Mouse (Mus musculus) embryonic facial prominence, embryonic 11.5 days (tissue): ENCODE measurements around the gene Rprml. TPM values are rescaled to one million over a fixed set of nuclear protein-coding genes. Genes with fewer than 3 reads are reported as not detected.

Experiments used
- ATAC-seq: fragments of 200-750 bp; cut with Nextera tagmentation; replicated peaks from 2 replicates; pipeline ENCODE4 v1.8.0; 2017; ENCODE audit warnings: low read depth; ENCODE audit not compliant: insufficient number of reproducible peaks, low FRiP score, low TSS enrichment
- DNase-seq: peaks from one replicate; pipeline ENCODE4 v3.0.0-alpha.2; 2015; ENCODE audit warnings: low spot score
- H3K27ac ChIP-seq: fragments of 300-500 bp; sonication (generic); replicated peaks from 2 replicates; pipeline ENCODE4 v1.5.1; 2014; ENCODE audit warnings: mild to moderate bottlenecking, low read depth, low read length, control low read depth
- H3K27me3 ChIP-seq: fragments of 300-500 bp; sonication (generic); 2 replicates; pipeline ENCODE4 v1.6.1; 2014; ENCODE audit warnings: mild to moderate bottlenecking, low read length, moderate library complexity, mixed read lengths; ENCODE audit not compliant: control insufficient read depth, insufficient read depth
- H3K36me3 ChIP-seq: fragments of 300-500 bp; sonication (generic); replicated peaks from 2 replicates; pipeline ENCODE4 v1.6.1; 2014; ENCODE audit warnings: low read depth, mild to moderate bottlenecking, low read length, moderate library complexity, mixed read lengths; ENCODE audit not compliant: control insufficient read depth, insufficient read depth
- H3K4me1 ChIP-seq: fragments of 300-500 bp; sonication (generic); 2 replicates; pipeline ENCODE4 v1.6.1; 2014; ENCODE audit warnings: low read length, mixed read lengths; ENCODE audit not compliant: control insufficient read depth, insufficient read depth
- H3K4me2 ChIP-seq: fragments of 300-500 bp; sonication (generic); 2 replicates; pipeline ENCODE4 v1.6.1; 2014; ENCODE audit warnings: low read depth, mild to moderate bottlenecking, control low read depth, low read length, moderate library complexity
- H3K4me3 ChIP-seq: fragments of 300-500 bp; sonication (generic); 2 replicates; pipeline ENCODE4 v1.5.1; 2014; ENCODE audit warnings: low read depth, low read length, control low read depth
- H3K9ac ChIP-seq: fragments of 300-500 bp; sonication (generic); replicated peaks from 2 replicates; pipeline ENCODE4 v1.6.1; 2014; ENCODE audit warnings: mild to moderate bottlenecking, control low read depth, low read length
- H3K9me3 ChIP-seq: fragments of 300-500 bp; sonication (generic); replicated peaks from 2 replicates; pipeline ENCODE4 v1.6.1; 2016; ENCODE audit warnings: mild to moderate bottlenecking, low read length, inconsistent platforms, mixed read lengths; ENCODE audit not compliant: control insufficient read depth
- WGBS: fragments of 180-500 bp; shearing (Covaris S2); extraction: QIAGEN DNeasy Blood & Tissue Kit; methylation state at CpG from one replicate; pipeline ENCODE4 v1.1.7; 2014; 5-methylcytosine and 5-hydroxymethylcytosine counted together
- polyA plus RNA-seq: library from polyadenylated mRNA; unstranded; fragments of >200 nt; fragmentation: Nextera tagmentation; extraction: Ambion mirVana; gene quantifications from 2 replicates; pipeline ENCODE4 v1.2.1, GENCODE M21; 2014

Gene Rprml
- polyA plus RNA-seq, 1 experiment from 2014 or later: 0.35 TPM

DNA sequence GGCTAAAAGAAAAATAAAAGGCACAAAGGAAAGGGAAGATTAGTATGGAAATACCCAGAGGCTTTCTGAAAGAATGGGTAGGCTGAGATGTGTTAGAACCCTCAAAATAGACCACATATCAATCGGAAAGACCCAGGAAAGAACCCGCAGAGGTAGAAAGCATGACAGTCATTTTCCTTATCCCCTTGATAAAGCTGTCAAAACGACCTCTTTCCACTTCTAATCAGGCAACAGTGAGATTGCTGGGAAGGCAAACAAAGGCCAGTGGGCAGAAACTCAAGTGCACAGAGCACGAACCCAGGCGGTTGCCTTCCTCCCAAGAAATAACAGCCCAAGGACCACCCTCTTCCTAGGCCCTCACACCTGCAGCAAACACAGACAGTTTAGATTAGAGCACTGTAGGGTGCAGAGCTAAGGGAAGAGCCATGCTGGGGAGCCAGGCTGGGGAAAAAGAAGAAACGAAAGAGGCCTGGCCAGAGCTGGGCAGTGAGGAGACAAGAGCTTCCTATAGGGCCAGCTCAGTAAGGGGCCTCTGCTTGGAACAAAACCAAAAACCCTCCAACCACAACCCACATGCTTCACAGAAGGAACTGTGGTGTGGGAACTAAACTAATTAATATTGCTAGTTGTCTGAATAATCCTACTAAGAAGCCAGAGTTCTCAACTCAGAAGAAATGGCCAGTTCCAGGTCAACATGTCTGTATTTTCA is 39.1 kb downstream of the Rprml start:
- no peaks in the 10 kb centered on the region for H3K4me1 ChIP-seq
- DNase-seq: no peak
- H3K36me3 ChIP-seq: peaks cover 5% of the 10 kb centered on the region
- no peak overlapping the region for H3K9ac ChIP-seq
- no peak overlapping the region for H3K4me3 ChIP-seq
- no peak for ATAC-seq
- no peak overlapping the region for H3K4me2 ChIP-seq
- H3K9me3 ChIP-seq: no peaks in the 10 kb centered on the region
- H3K27ac ChIP-seq: no peak overlapping the region
- WGBS: 63% methylated on average over 6 of the region's 6 CpGs
- H3K27me3 ChIP-seq: no peaks in the 10 kb centered on the region

DNA sequence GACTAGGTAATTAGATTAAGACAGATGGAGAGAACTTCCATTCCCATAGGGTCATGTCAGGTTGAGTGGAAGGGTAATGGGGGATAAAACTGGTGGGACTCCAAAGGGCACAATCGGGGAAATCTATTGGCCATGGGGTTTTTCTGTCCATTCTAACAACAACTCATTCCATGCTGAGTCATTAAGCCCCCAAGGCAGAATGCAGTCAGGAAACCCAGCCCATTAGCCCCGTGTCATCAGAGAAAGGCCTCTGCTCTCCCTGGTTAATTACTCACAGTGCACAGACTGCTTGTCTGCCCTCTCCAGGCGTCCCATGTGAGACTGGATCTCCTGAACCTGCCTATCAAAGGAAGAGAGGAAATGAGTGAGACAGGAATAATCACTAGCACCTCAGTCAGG is 39.6 kb downstream of the Rprml start:
- H3K27me3 ChIP-seq: no peaks in the 10 kb centered on the region
- no peak overlapping the region for H3K27ac ChIP-seq
- H3K9me3 ChIP-seq: no peaks in the 10 kb centered on the region
- 14% methylated on average over 3 of the region's 3 CpGs for WGBS
- H3K36me3 ChIP-seq: peaks cover 5% of the 10 kb centered on the region
- H3K4me3 ChIP-seq: no peak overlapping the region
- no peak overlapping the region for H3K4me2 ChIP-seq
- DNase-seq (no peak), ATAC-seq (no peak)
- H3K9ac ChIP-seq: no peak overlapping the region
- no peaks in the 10 kb centered on the region for H3K4me1 ChIP-seq

DNA sequence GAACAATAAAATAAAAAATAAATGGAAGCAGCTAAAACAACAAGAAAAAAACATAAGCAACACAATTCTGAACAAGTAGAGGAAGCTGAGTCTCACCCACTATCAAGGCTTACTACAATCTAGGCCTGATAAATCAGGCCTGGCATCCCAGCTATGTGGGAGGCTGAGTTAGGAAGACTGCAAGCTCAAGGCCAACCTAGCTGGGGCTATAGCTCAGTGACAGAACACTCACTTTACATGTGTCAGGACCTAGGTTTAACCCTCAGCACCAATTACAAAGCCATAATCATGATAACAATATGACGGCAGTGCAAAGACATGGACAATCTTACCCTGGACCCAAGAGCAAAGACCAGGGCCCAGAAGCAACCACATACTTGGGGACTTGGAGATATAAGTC is 41.7 kb downstream of the Rprml start:
- WGBS: 89% methylated on average over 1 of the region's 1 CpGs

DNA sequence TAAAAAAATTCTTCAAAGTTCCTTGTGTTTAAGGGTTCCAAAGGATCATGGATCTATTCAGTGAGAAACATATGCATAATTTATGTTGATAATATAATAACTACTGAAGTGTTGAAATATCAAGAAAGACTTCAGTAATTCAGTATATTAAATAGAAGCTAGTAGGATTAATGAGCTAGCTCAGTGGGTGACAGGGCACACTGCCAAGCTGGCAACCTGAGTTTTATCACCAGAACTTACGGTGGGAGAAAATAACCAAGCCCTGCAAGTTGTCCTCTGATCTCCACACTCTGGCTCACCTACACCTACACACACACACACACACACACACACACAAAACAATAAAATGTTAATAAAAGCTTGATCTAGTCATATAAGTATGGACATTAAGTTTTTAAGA is 43.9 kb downstream of the Rprml start:
- Histone ChIP-seq H3K27me3 (no peaks in the 10 kb centered on the region), H3K36me3 (no peaks in the 10 kb centered on the region), H3K27ac (no peak overlapping the region), H3K4me1 (no peaks in the 10 kb centered on the region), H3K4me2 (no peak overlapping the region), H3K9me3 (no peaks in the 10 kb centered on the region), H3K4me3 (no peak overlapping the region), H3K9ac (no peak overlapping the region)
- DNase-seq: no peak
- WGBS: 100% methylated on average over 1 of the region's 1 CpGs
- no peak for ATAC-seq

More for the DNA sequence above, 41.7 kb downstream of the Rprml start:
- H3K9ac ChIP-seq: no peak overlapping the region
- no peaks in the 10 kb centered on the region for H3K27me3 ChIP-seq
- H3K36me3 ChIP-seq: peaks cover 2% of the 10 kb centered on the region
- DNase-seq (no peak), ATAC-seq (no peak)
- H3K4me1 ChIP-seq: no peaks in the 10 kb centered on the region
- H3K4me3 ChIP-seq: no peak overlapping the region
- H3K27ac ChIP-seq: no peak overlapping the region
- H3K9me3 ChIP-seq: no peaks in the 10 kb centered on the region
- H3K4me2 ChIP-seq: no peak overlapping the region

DNA sequence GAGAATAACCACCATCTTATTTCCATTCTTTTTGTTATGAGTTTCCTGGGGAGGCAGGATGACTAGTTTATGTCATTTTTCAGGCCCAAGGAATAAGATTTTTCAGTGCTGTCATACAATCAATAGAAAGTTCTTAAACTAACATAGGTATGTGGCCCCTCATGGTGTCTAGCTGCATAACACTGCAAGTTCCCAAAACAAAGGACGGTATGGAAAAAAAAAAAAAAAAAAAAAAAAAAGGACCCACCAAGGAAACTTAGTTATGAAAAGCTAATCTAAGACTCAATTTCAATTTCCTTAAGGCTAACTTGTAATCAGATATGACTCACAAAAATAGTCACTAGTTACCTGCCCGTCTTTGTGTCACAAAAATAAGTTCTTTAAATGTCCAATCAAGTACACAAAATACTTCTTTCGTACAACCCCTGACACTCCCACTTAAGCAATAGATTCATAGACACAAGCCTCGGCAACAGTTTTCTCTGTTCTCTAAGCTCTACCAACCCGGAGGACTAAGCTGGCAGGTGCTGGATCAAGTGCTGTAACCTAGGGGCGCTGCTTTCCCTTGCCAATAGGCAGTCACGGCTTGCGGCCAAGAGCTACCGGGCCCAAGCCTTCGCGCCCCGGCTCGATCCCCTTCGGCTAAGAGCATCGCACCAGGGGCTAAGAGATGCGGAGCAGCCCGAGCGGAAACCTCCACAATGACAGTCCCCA is 47.6 kb downstream of the Rprml start:
- Histone ChIP-seq H3K36me3 (no peaks in the 10 kb centered on the region), H3K9me3 (no peaks in the 10 kb centered on the region), H3K4me1 (no peaks in the 10 kb centered on the region), H3K27ac (peak overlapping the region; percentile 85), H3K27me3 (no peaks in the 10 kb centered on the region), H3K9ac (peak overlapping the region; percentile 79), H3K4me3 (peak overlapping the region; percentile 79), H3K4me2 (peak overlapping the region; percentile 60)
- peak; percentile 57; the same call in 1 of the 2 replicates for ATAC-seq
- WGBS: 3% methylated on average over 18 of the region's 18 CpGs
- DNase-seq: no peak

DNA sequence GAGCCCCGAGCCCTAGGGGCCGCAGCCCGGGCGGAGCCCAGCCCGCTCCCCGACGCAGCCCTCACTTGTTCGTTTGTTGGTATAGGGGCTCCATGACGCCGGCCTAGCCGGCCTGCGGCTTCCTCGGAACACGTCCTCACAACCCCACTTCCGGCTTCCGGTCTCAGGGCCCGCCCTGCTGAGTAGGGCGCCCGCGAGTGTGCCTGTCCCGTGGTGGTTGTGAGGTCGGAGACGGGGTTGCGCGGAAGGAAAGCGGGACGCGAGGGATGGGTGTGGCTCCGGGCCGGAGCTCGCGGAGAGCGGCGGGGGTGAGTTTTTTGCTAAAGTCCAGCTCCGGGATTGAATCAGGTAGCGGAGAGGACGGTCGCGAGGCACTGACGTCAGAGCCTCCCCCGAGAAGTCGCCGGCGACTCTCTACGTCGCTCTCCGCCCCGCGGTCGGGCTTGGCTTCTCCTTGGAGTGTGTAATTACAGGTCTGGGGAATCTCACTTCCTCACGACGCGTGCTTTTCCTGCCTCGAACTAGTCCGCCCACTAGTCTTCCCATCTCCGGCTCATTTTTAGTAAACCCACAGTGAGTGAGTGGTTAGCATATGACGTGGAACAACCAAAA is 48.3 kb downstream of the Rprml start, which contains the start of gene Gosr2:
Gosr2 (minus strand) TSS at position 334 of the 612 bp plus-strand sequence.
- ATAC-seq (peak; percentile 92), DNase-seq (peak; percentile 95)
- Histone ChIP-seq H3K4me3 (peak within 1 kb of the TSS; percentile 79), H3K36me3 (no peaks in the 10 kb centered on the region), H3K27ac (peak within 1 kb of the TSS; percentile 85), H3K4me2 (peak within 1 kb of the TSS; percentile 60), H3K9ac (peak within 1 kb of the TSS; percentile 79), H3K27me3 (no peaks in the 10 kb centered on the region), H3K9me3 (no peaks in the 10 kb centered on the region), H3K4me1 (no peaks in the 10 kb centered on the region)
- under 1% methylated on average over 52 of the region's 57 CpGs for WGBS

- WGBS: 74% methylated on average over 2 of the region's 2 CpGs
- peak overlapping the region; percentile 60 for H3K4me2 ChIP-seq
- no peaks in the 10 kb centered on the region for H3K36me3 ChIP-seq
- ATAC-seq: no peak
- H3K27me3 ChIP-seq: no peaks in the 10 kb centered on the region
- H3K27ac ChIP-seq: no peak overlapping the region
- no peaks in the 10 kb centered on the region for H3K4me1 ChIP-seq
- DNase-seq: no peak
- H3K9me3 ChIP-seq: no peaks in the 10 kb centered on the region
- peak overlapping the region; percentile 79 for H3K4me3 ChIP-seq
- H3K9ac ChIP-seq: no peak overlapping the region
These were observed 48.9 kb downstream of the Rprml start for GRCm38 (mm10) chr11:103698226-103698625.
